Mouse (Mus musculus) E14TG2a.4 (cell line): ENCODE measurements around the gene Mfsd4b3.
A peak's percentile ranks its signal among the peaks of the same experiment; 100 is the strongest.

Experiments used
- H3K27me3 ChIP-seq: 2 replicates; pipeline ENCODE4 v1.6.1; 2014; ENCODE audit warnings: low read length, control low read depth; ENCODE audit not compliant: insufficient read depth
- H3K36me3 ChIP-seq: 2 replicates; pipeline ENCODE4 v1.6.1; 2014; ENCODE audit warnings: low read length, control low read depth; ENCODE audit not compliant: insufficient read depth
- H3K4me1 ChIP-seq: replicated peaks from 2 replicates; pipeline ENCODE4 v1.6.1; 2014; ENCODE audit warnings: low read depth, low read length, control low read depth
- H3K4me3 ChIP-seq: replicated peaks from 2 replicates; pipeline ENCODE4 v1.5.1; 2014; ENCODE audit warnings: mild to moderate bottlenecking, low read length
- H3K9me3 ChIP-seq: 2 replicates; pipeline ENCODE4 v1.6.1; 2014; ENCODE audit warnings: low read length, control low read depth
- CTCF ChIP-seq: conservative IDR thresholded peaks from 2 replicates; pipeline ENCODE4 v1.5.1; 2014; ENCODE audit warnings: low read length
- NANOG ChIP-seq: IDR thresholded peaks from 2 replicates; pipeline ENCODE4 v1.6.1; 2014; ENCODE audit warnings: borderline replicate concordance, low read length, mixed read lengths
- POU5F1 ChIP-seq: IDR thresholded peaks from 2 replicates; pipeline ENCODE4 v1.6.1; 2014; ENCODE audit warnings: low read length, borderline replicate concordance

Mfsd4b3 gene

DNA sequence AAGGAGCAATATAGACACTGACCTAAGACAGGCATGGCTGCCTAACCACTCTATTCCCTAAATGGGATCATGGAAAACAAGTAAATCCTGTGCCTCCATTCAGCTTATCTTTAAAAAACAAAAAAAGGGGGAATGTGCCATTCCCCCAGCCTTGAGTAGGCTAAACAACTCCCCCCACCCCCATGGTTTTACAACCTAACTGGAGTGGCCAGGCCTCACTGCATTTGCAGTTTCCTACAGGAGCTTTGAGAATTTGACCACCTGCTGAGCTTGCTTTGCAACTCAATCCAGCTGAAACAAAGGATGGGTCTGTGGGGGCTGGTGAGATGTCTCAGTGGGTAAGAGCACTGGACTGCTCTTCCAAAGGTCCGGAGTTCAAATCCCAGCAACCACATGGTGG is 18.3 kb upstream of the Mfsd4b3 start:
- H3K4me1 ChIP-seq = 0 out of 2 replicates have a peak, but pooled peaks cover 10% of the 10 kb centered on the region
- H3K4me3 ChIP-seq = no peak overlapping the region
- H3K27me3 ChIP-seq = peaks cover 13% of the 10 kb centered on the region
- 0 out of 2 replicates have a peak, but pooled peaks cover 6% of the 10 kb centered on the region for H3K36me3 ChIP-seq
- TF ChIP-seq CTCF (no peak), NANOG (no peak), POU5F1 (no peak)
- peaks cover 47% of the 10 kb centered on the region for H3K9me3 ChIP-seq

DNA sequence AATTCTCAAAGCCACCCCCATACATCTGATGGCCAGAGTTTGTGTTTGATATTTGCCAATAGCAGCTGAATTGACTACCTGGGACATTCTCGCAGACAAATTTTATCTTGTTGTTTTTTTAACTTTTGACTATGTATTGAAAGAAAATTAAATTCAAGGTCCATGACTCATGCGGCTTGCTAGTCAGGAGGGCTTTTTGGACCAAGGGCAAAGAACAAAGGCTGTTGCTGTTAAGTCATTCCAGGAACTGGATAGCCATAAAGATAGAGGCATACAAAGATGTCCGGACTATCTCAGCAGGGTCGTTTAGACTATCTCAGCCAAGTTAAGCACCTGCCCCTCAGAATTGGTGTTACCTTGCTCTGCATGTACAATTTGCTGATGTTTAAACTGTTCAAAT is 17.4 kb upstream of the Mfsd4b3 start:
- Histone ChIP-seq H3K4me3 (no peak overlapping the region), H3K36me3 (0 out of 2 replicates have a peak, but pooled peaks cover 6% of the 10 kb centered on the region), H3K27me3 (peaks cover 11% of the 10 kb centered on the region), H3K4me1 (0 out of 2 replicates have a peak, but pooled peaks cover 10% of the 10 kb centered on the region), H3K9me3 (peaks cover 47% of the 10 kb centered on the region)
- TF ChIP-seq POU5F1 = no peak
- TF ChIP-seq CTCF = no peak
- no peak for TF ChIP-seq NANOG

DNA sequence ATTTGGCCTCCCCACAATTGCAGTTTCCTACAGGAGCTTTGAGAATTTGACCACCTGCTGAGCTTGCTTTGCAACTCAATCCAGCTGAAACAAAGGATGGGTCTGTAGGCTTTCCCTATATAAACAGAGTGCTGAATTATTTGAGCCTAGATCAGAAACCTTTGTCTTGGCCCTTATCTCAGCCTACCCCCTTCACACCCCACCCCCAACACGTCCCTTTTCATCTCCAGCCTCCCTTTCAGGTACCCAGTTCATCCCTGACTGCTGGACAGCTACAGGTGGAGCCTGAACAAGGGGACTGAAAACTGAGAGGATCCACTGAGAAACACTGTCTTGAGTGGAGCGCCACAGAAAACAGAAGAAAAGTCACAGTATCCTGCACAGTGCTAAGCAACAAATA is 15.8 kb upstream of the Mfsd4b3 start:
- Histone ChIP-seq H3K4me1 (0 out of 2 replicates have a peak, but pooled peaks cover 10% of the 10 kb centered on the region), H3K9me3 (peaks cover 47% of the 10 kb centered on the region)
- TF ChIP-seq NANOG = peak; percentile 57; the same call in 1 of the 2 replicates
- no peak for TF ChIP-seq POU5F1
- no peak for TF ChIP-seq CTCF

DNA sequence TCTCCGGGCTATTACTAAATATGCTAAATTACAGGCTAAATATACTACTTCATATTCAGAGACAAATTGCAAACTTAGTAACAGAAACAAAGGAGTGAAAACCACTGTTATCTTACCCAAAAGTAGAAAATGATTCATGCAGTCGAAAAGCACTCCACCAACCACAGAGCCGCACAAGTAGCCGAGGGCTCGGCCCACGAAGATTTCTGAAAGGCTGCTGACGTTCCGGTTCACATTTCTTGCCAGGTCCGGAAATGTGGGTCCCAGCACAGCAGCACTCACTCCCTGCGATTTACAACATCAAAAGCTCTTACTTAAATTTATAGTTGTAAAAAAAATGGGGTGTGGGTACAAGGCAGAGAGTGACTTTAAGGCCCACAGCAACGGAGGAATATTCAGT is 15.0 kb upstream of the Mfsd4b3 start:
- H3K4me3 ChIP-seq = no peak overlapping the region
- H3K27me3 ChIP-seq = peaks cover 8% of the 10 kb centered on the region; the same call in 1 of the 2 replicates
- TF ChIP-seq CTCF = no peak
- no peak for TF ChIP-seq NANOG
- TF ChIP-seq POU5F1 = no peak
- H3K9me3 ChIP-seq = peaks cover 42% of the 10 kb centered on the region
- H3K4me1 ChIP-seq = 0 out of 2 replicates have a peak, but pooled peaks cover 10% of the 10 kb centered on the region
- H3K36me3 ChIP-seq = 0 out of 2 replicates have a peak, but pooled peaks cover 6% of the 10 kb centered on the region

More for the DNA sequence above, 15.8 kb upstream of the Mfsd4b3 start:
- 0 out of 2 replicates have a peak, but pooled peaks cover 6% of the 10 kb centered on the region for H3K36me3 ChIP-seq
- H3K4me3 ChIP-seq = no peak overlapping the region
- H3K27me3 ChIP-seq = peaks cover 8% of the 10 kb centered on the region; the same call in 1 of the 2 replicates

DNA sequence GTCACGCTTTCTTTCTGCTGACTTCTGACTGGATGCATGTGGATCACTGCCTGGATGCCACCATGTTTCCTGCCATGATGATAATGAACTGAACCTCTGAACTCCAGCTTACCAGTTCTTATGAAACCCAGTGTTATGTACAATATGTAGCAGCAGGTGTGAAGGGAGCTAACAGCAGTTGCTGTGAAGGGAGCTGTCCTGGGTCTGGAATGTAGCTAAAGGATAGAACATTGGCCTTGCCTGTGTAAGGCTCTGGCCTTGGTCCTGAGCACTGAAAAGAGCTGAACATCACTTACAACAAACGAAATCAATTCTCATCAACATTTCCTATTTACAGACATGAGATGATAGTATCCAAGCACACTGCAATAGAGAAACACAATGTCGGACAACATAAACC is 7.6 kb upstream of the Mfsd4b3 start:
- Histone ChIP-seq H3K36me3 (no peaks in the 10 kb centered on the region), H3K27me3 (peaks cover 8% of the 10 kb centered on the region; the same call in 1 of the 2 replicates), H3K4me1 (no peaks in the 10 kb centered on the region), H3K4me3 (no peak overlapping the region), H3K9me3 (peaks cover 5% of the 10 kb centered on the region)
- no peak for TF ChIP-seq NANOG
- no peak for TF ChIP-seq CTCF
- no peak for TF ChIP-seq POU5F1

DNA sequence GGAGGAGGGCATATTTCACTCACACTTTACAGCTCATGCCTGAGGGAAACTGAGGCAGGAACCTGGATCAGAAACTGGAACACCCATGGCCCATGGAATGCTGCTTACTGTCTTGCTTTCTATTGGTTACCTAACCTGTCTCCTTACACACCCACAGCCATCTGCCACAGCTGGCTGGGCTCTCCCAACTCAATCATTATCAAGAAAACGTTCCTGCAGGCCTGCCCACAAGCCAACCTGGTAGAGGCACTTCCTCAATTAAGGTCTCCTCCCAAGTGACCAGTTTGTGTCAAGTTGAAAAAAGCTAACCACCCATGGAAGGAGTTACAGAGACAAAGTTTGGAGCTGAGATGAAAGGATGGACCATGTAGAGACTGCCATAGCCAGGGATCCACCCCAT is 2.0 kb upstream of the Mfsd4b3 start:
- H3K9me3 ChIP-seq = peaks cover 7% of the 10 kb centered on the region; the same call in 1 of the 2 replicates
- H3K4me3 ChIP-seq = no peak overlapping the region
- H3K4me1 ChIP-seq = peaks cover 14% of the 10 kb centered on the region; the same call in 1 of the 2 replicates
- TF ChIP-seq NANOG = no peak
- no peak for TF ChIP-seq CTCF
- no peak for TF ChIP-seq POU5F1
- H3K27me3 ChIP-seq = peaks cover 46% of the 10 kb centered on the region
- H3K36me3 ChIP-seq = no peaks in the 10 kb centered on the region

DNA sequence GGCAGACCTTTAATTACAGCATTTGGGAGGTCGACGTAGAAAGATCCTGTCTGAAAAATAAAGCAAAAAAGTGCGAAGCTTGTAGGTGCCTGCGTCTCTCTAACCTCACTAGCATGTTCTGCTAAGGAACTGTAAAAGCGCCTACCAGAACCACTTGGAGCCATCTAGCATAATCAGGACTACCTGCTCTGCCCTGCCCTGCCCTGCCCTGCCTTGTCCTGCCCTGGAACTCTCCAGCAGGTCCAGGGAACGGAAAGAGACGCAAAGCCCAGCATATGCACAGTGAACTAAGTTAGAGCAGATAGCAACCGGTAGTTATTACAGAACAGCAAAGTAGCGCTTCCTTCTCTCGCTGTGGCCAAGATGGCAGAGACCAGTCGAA is 479 bp upstream of the Mfsd4b3 start:
- TF ChIP-seq CTCF = no peak
- TF ChIP-seq NANOG = no peak
- TF ChIP-seq POU5F1 = no peak
- no peaks in the 10 kb centered on the region for H3K36me3 ChIP-seq
- H3K9me3 ChIP-seq = peaks cover 7% of the 10 kb centered on the region; the same call in 1 of the 2 replicates
- peaks cover 41% of the 10 kb centered on the region for H3K27me3 ChIP-seq
- peaks cover 14% of the 10 kb centered on the region; the same call in 1 of the 2 replicates for H3K4me1 ChIP-seq
- H3K4me3 ChIP-seq = no peak overlapping the region

DNA sequence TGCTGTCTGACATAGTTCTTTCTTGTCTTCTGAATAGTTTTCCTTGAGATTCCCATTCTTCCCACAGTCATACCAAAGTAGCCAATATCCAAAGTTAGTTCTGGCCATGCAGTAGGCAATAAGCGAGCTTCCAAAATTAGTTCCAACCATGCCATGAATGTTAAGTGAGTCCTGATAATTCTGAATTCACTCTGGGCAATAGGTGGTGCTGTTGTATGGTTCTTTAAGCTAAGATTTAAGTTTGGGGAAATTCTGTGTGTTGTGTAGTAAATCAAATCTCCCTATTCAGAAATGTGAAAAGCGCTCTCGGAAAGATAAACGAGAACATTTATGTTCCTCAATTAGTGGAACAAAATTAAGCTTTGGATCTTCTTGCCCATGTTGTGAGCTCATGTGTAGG is 1.7 kb downstream of the Mfsd4b3 start:
- no peaks in the 10 kb centered on the region for H3K36me3 ChIP-seq
- H3K4me1 ChIP-seq = peaks cover 14% of the 10 kb centered on the region; the same call in 1 of the 2 replicates
- peaks cover 7% of the 10 kb centered on the region; the same call in 1 of the 2 replicates for H3K9me3 ChIP-seq
- H3K27me3 ChIP-seq = peaks cover 38% of the 10 kb centered on the region
- H3K4me3 ChIP-seq = no peak overlapping the region
- TF ChIP-seq CTCF (no peak), NANOG (no peak), POU5F1 (no peak)

DNA sequence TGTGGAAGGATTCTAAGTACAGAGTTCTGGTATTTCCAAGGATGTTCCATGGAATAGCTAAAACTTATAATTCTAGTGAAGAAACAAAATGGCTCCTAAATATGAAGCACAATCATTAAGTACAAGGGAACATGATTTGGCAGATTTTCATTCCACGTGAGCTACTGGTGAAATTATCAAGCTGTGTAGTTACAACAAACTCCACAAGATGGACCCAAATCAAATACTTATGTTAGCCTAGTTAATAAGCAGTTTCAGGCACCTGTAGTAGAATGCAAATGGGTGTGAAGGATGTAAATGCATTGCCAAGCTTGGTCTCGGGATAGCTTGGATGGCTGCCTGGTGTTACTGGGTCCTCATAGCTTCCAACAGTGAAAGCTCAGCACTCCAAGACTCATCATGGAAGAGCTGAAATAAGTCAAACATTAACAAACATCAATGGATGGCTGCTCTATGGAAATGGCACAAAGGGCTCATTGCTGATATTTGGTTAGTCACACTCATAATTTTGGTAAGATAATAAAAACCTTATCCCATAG is 3.5 kb downstream of the Mfsd4b3 start:
- TF ChIP-seq CTCF = no peak
- TF ChIP-seq POU5F1 = no peak
- TF ChIP-seq NANOG = no peak
- Histone ChIP-seq H3K36me3 (no peaks in the 10 kb centered on the region), H3K4me1 (peaks cover 14% of the 10 kb centered on the region; the same call in 1 of the 2 replicates), H3K27me3 (peaks cover 31% of the 10 kb centered on the region), H3K9me3 (peaks cover 7% of the 10 kb centered on the region; the same call in 1 of the 2 replicates), H3K4me3 (no peak overlapping the region)
